Mouse (Mus musculus) A20 (cell line): ENCODE measurements at regions not wholly inside any gene's neighbourhood (a gene's known extent, or its start where the extent isn't known, plus 50 kb on each side); places are given as distances from the start of the nearest gene placed in this dataset.

Source experiments
- DNase-seq: peaks from one replicate; pipeline ENCODE4 v3.0.0-alpha.2; 2011; ENCODE audit warnings: low read depth, low spot score

- no peak for DNase-seq
Measured at GRCm38 (mm10) chr5:43339671-43340070, 106.7 kb downstream of the Cpeb2 start.

- no peak for DNase-seq
Measured at GRCm38 (mm10) chr5:43341475-43341874, 108.5 kb downstream of the Cpeb2 start.

GRCm38 (mm10) chr5:43344441-43344840 is 111.5 kb downstream of the Cpeb2 start:
- no peak for DNase-seq

GRCm38 (mm10) chr5:43350987-43351386 is 118.0 kb downstream of the Cpeb2 start:
- no peak for DNase-seq

- peak; percentile 76 for DNase-seq
Measured at GRCm38 (mm10) chr5:43353021-43353990, 120.3 kb downstream of the Cpeb2 start.

GRCm38 (mm10) chr5:43354351-43354942 is 121.5 kb downstream of the Cpeb2 start:
- peak; percentile 82 for DNase-seq

- DNase-seq: peak; percentile 98
Measured at GRCm38 (mm10) chr5:43355026-43355580, 122.1 kb downstream of the Cpeb2 start.

GRCm38 (mm10) chr5:43355832-43356231 is 122.9 kb downstream of the Cpeb2 start:
- DNase-seq: no peak

GRCm38 (mm10) chr5:43357100-43357680 is 124.2 kb downstream of the Cpeb2 start:
- peak; percentile 68 for DNase-seq

- DNase-seq: no peak
Measured at GRCm38 (mm10) chr5:43357901-43358300, 124.9 kb downstream of the Cpeb2 start.

- no peak for DNase-seq
Measured at GRCm38 (mm10) chr5:43358928-43359765, 126.2 kb downstream of the Cpeb2 start.

GRCm38 (mm10) chr5:43360298-43360697 is 127.3 kb downstream of the Cpeb2 start:
- peak; percentile 73 for DNase-seq

GRCm38 (mm10) chr5:43361026-43361425 is 128.1 kb downstream of the Cpeb2 start:
- no peak for DNase-seq

GRCm38 (mm10) chr5:43372385-43372784 is 139.4 kb downstream of the Cpeb2 start:
- DNase-seq: no peak

- DNase-seq: no peak
Measured at GRCm38 (mm10) chr5:43384689-43385375, 130.5 kb upstream of the C1qtnf7 start.

GRCm38 (mm10) chr5:43390997-43391396 is 124.3 kb upstream of the C1qtnf7 start:
- DNase-seq: no peak

GRCm38 (mm10) chr5:43391412-43392029 is 123.8 kb upstream of the C1qtnf7 start:
- DNase-seq: peak; percentile 53

- DNase-seq: peak; percentile 4
Measured at GRCm38 (mm10) chr5:43392908-43393545, 122.3 kb upstream of the C1qtnf7 start.

GRCm38 (mm10) chr5:43417259-43417658 is 98.1 kb upstream of the C1qtnf7 start:
- no peak for DNase-seq
